Mouse (Mus musculus) embryonic facial prominence, embryonic 15.5 days (tissue): Measurements from ENCODE around the gene Art1. TPM values are rescaled to one million over a fixed set of nuclear protein-coding genes. Genes with fewer than 3 reads are reported as not detected.

Experiments used
- polyA plus RNA-seq: library from polyadenylated mRNA; unstranded; fragments of >200 nt; fragmentation: Nextera tagmentation; extraction: Ambion mirVana; gene quantifications from 2 replicates; pipeline ENCODE4 v1.2.1, GENCODE M21; 2015

The Art1 gene
- polyA plus RNA-seq, 1 experiment from 2014 or later: 13.2 TPM

Other genes with a start within 250 kb of the Art1 start
- gene Folr2, start 244.5 kb upstream of the Art1 start, polyA plus RNA-seq: 3.5 and 4.2 TPM in 2 replicates
- gene Anapc15, start 238.0 kb upstream of the Art1 start, polyA plus RNA-seq: 56.6 and 61.0 TPM in 2 replicates
- gene Folr1, start 231.0 kb upstream of the Art1 start, polyA plus RNA-seq: 0.35 and 0.81 TPM in 2 replicates
- gene Lamtor1, start 195.8 kb upstream of the Art1 start, polyA plus RNA-seq: 164 and 166 TPM in 2 replicates
- 0.29 and 0.45 TPM in 2 replicates for gene Tomt, start 195.4 kb upstream of the Art1 start, polyA plus RNA-seq
- gene Lrrc51, start 167.8 kb upstream of the Art1 start, polyA plus RNA-seq: 22.0 and 29.2 TPM in 2 replicates
- 72.8 and 73.7 TPM in 2 replicates for gene Numa1, start 167.6 kb upstream of the Art1 start, polyA plus RNA-seq
- 2.4 and 2.5 TPM in 2 replicates for gene Il18bp, start 83.1 kb upstream of the Art1 start, polyA plus RNA-seq
- gene Rnf121, start 36.3 kb upstream of the Art1 start, polyA plus RNA-seq: 28.6 and 29.5 TPM in 2 replicates
- 31.6 and 37.4 TPM in 2 replicates for gene Xndc1, start 36.2 kb upstream of the Art1 start, polyA plus RNA-seq
- gene Xntrpc, start 36.0 kb upstream of the Art1 start, polyA plus RNA-seq: 1.8 and 2.0 TPM in 2 replicates
- gene Trpc2, start 18.6 kb upstream of the Art1 start, polyA plus RNA-seq: 0.13 and 0.29 TPM in 2 replicates
- 3.5 and 3.9 TPM in 2 replicates for gene Art5, start 7.7 kb downstream of the Art1 start, polyA plus RNA-seq
- 0.25 and 0.57 TPM in 2 replicates for gene Chrna10, start 15.1 kb downstream of the Art1 start, polyA plus RNA-seq
- 29.4 and 31.8 TPM in 2 replicates for gene Nup98, start 108.4 kb downstream of the Art1 start, polyA plus RNA-seq
- gene Pgap2, start 108.5 kb downstream of the Art1 start, polyA plus RNA-seq: 94.2 and 94.5 TPM in 2 replicates
- gene Rhog, start 154.3 kb downstream of the Art1 start, polyA plus RNA-seq: 69.9 and 70.3 TPM in 2 replicates
- 39.9 and 42.1 TPM in 2 replicates for gene Stim1, start 166.1 kb downstream of the Art1 start, polyA plus RNA-seq